Mouse (Mus musculus): ENCODE results near the gene Slc12a6. TPM values are rescaled to one million over a fixed set of nuclear protein-coding genes. Genes with fewer than 3 reads are reported as not detected.

The Slc12a6 gene
- polyA plus RNA-seq, 1 experiment from 2014 or later = 11.9 TPM

- H3K4me2 ChIP-seq = no peak overlapping the region
- no peaks in the 10 kb centered on the region for H3K9me3 ChIP-seq (ENCODE audit: low read depth, low read length)
- 76% methylated on average over 2 of the region's 2 CpGs for whole genome bisulfite sequencing
- H3K4me1 ChIP-seq (ENCODE audit: insufficient read depth) = no peaks in the 10 kb centered on the region
- H3K27ac ChIP-seq (ENCODE audit: low read depth) = no peak overlapping the region
- no peak for TF ChIP-seq CTCF (IDR thresholded peaks at IDR 0.05; ENCODE audit: low read depth)
- DNase-seq (no peak), ATAC-seq (ENCODE audit: insufficient read depth) (no peak)
- no peaks in the 10 kb centered on the region for H3K36me3 ChIP-seq (ENCODE audit: insufficient read depth)
- H3K9ac ChIP-seq = no peak overlapping the region
- no peak overlapping the region for H3K4me3 ChIP-seq (ENCODE audit: low read depth, low read length)
- no peaks in the 10 kb centered on the region for H3K27me3 ChIP-seq (ENCODE audit: insufficient read depth, low read length)
These were observed 27.2 kb downstream of the Slc12a6 start for GRCm38 (mm10) chr2:112292823-112293222.

GRCm38 (mm10) chr2:112296211-112296610 lies 30.6 kb downstream of the Slc12a6 start:
- Histone ChIP-seq H3K4me3 (ENCODE audit: low read depth, low read length) (no peak overlapping the region), H3K4me1 (ENCODE audit: insufficient read depth) (no peaks in the 10 kb centered on the region), H3K4me2 (no peak overlapping the region), H3K27me3 (ENCODE audit: insufficient read depth, low read length) (no peaks in the 10 kb centered on the region), H3K27ac (ENCODE audit: low read depth) (no peak overlapping the region), H3K9ac (no peak overlapping the region), H3K36me3 (ENCODE audit: insufficient read depth) (no peaks in the 10 kb centered on the region), H3K9me3 (ENCODE audit: low read depth, low read length) (no peaks in the 10 kb centered on the region)
- WGBS = 81% methylated on average over 3 of the region's 3 CpGs
- no peak for TF ChIP-seq CTCF (IDR thresholded peaks at IDR 0.05; ENCODE audit: low read depth)
- ATAC-seq (ENCODE audit: insufficient read depth) (no peak), DNase-seq (no peak)

GRCm38 (mm10) chr2:112298221-112298620 lies 32.6 kb downstream of the Slc12a6 start:
- Histone ChIP-seq H3K27ac (ENCODE audit: low read depth) (no peak overlapping the region), H3K4me3 (ENCODE audit: low read depth, low read length) (no peak overlapping the region), H3K9me3 (ENCODE audit: low read depth, low read length) (no peaks in the 10 kb centered on the region), H3K9ac (no peak overlapping the region), H3K4me2 (no peak overlapping the region), H3K27me3 (ENCODE audit: insufficient read depth, low read length) (no peaks in the 10 kb centered on the region), H3K4me1 (ENCODE audit: insufficient read depth) (no peaks in the 10 kb centered on the region), H3K36me3 (ENCODE audit: insufficient read depth) (no peaks in the 10 kb centered on the region)
- 89% methylated on average over 4 of the region's 4 CpGs for WGBS
- DNase-seq (no peak), ATAC-seq (ENCODE audit: insufficient read depth) (no peak)
- no peak for TF ChIP-seq CTCF (IDR thresholded peaks at IDR 0.05; ENCODE audit: low read depth)

GRCm38 (mm10) chr2:112308671-112309070 lies 43.0 kb downstream of the Slc12a6 start:
- no peak for TF ChIP-seq CTCF (IDR thresholded peaks at IDR 0.05; ENCODE audit: low read depth)
- no peak for DNase-seq
- Histone ChIP-seq H3K27me3 (ENCODE audit: insufficient read depth, low read length) (no peaks in the 10 kb centered on the region), H3K9ac (no peak overlapping the region), H3K9me3 (ENCODE audit: low read depth, low read length) (no peaks in the 10 kb centered on the region), H3K4me2 (no peak overlapping the region), H3K27ac (ENCODE audit: low read depth) (no peak overlapping the region), H3K4me1 (ENCODE audit: insufficient read depth) (no peaks in the 10 kb centered on the region), H3K36me3 (ENCODE audit: insufficient read depth) (no peaks in the 10 kb centered on the region), H3K4me3 (ENCODE audit: low read depth, low read length) (no peak overlapping the region)
- no peak for ATAC-seq (ENCODE audit: insufficient read depth)
- 81% methylated on average over 3 of the region's 3 CpGs for WGBS

GRCm38 (mm10) chr2:112309161-112309600 lies 43.6 kb downstream of the Slc12a6 start:
- Histone ChIP-seq H3K27ac (ENCODE audit: low read depth) (no peak overlapping the region), H3K27me3 (ENCODE audit: insufficient read depth, low read length) (no peaks in the 10 kb centered on the region), H3K4me3 (ENCODE audit: low read depth, low read length) (no peak overlapping the region), H3K9ac (no peak overlapping the region), H3K9me3 (ENCODE audit: low read depth, low read length) (no peaks in the 10 kb centered on the region), H3K36me3 (ENCODE audit: insufficient read depth) (no peaks in the 10 kb centered on the region), H3K4me2 (no peak overlapping the region), H3K4me1 (ENCODE audit: insufficient read depth) (no peaks in the 10 kb centered on the region)
- peak; percentile 52; the same call in 1 of the 2 replicates for ATAC-seq (ENCODE audit: insufficient read depth)
- DNase-seq = peak; percentile 49
- no peak for TF ChIP-seq CTCF (IDR thresholded peaks at IDR 0.05; ENCODE audit: low read depth)
- 40% methylated on average over 10 of the region's 10 CpGs for WGBS

- WGBS = 88% methylated on average over 7 of the region's 7 CpGs
- no peaks in the 10 kb centered on the region for H3K27me3 ChIP-seq (ENCODE audit: insufficient read depth, low read length)
- ATAC-seq (ENCODE audit: insufficient read depth) (no peak), DNase-seq (no peak)
- no peak for TF ChIP-seq CTCF (IDR thresholded peaks at IDR 0.05; ENCODE audit: low read depth)
- no peak overlapping the region for H3K27ac ChIP-seq (ENCODE audit: low read depth)
- no peaks in the 10 kb centered on the region for H3K36me3 ChIP-seq (ENCODE audit: insufficient read depth)
- H3K4me2 ChIP-seq = no peak overlapping the region
- no peak overlapping the region for H3K9ac ChIP-seq
- H3K4me1 ChIP-seq (ENCODE audit: insufficient read depth) = no peaks in the 10 kb centered on the region
- H3K4me3 ChIP-seq (ENCODE audit: low read depth, low read length) = no peak overlapping the region
- no peaks in the 10 kb centered on the region for H3K9me3 ChIP-seq (ENCODE audit: low read depth, low read length)
These were observed 50.0 kb downstream of the Slc12a6 start for GRCm38 (mm10) chr2:112315638-112316037.

- WGBS = 85% methylated on average over 2 of the region's 2 CpGs
- no peak overlapping the region for H3K27ac ChIP-seq (ENCODE audit: low read depth)
These were observed 52.6 kb downstream of the Slc12a6 start for GRCm38 (mm10) chr2:112318227-112318626.

GRCm38 (mm10) chr2:112318905-112319304 lies 53.3 kb downstream of the Slc12a6 start:
- Histone ChIP-seq H3K4me1 (ENCODE audit: insufficient read depth) (no peaks in the 10 kb centered on the region), H3K4me2 (no peak overlapping the region), H3K27me3 (ENCODE audit: insufficient read depth, low read length) (no peaks in the 10 kb centered on the region), H3K27ac (ENCODE audit: low read depth) (no peak overlapping the region), H3K4me3 (ENCODE audit: low read depth, low read length) (no peak overlapping the region), H3K36me3 (ENCODE audit: insufficient read depth) (no peaks in the 10 kb centered on the region), H3K9me3 (ENCODE audit: low read depth, low read length) (no peaks in the 10 kb centered on the region), H3K9ac (no peak overlapping the region)
- no peak for TF ChIP-seq CTCF (IDR thresholded peaks at IDR 0.05; ENCODE audit: low read depth)
- DNase-seq (no peak), ATAC-seq (ENCODE audit: insufficient read depth) (no peak)
- WGBS = 74% methylated on average over 7 of the region's 7 CpGs

More at GRCm38 (mm10) chr2:112318227-112318626, 52.6 kb downstream of the Slc12a6 start:
- no peak overlapping the region for H3K9ac ChIP-seq
- DNase-seq = no peak
- no peak overlapping the region for H3K4me2 ChIP-seq
- H3K9me3 ChIP-seq (ENCODE audit: low read depth, low read length) = no peaks in the 10 kb centered on the region
- no peak for TF ChIP-seq CTCF (IDR thresholded peaks at IDR 0.05; ENCODE audit: low read depth)
- H3K36me3 ChIP-seq (ENCODE audit: insufficient read depth) = no peaks in the 10 kb centered on the region
- H3K4me3 ChIP-seq (ENCODE audit: low read depth, low read length) = no peak overlapping the region
- H3K27me3 ChIP-seq (ENCODE audit: insufficient read depth, low read length) = no peaks in the 10 kb centered on the region
- H3K4me1 ChIP-seq (ENCODE audit: insufficient read depth) = no peaks in the 10 kb centered on the region
- no peak for ATAC-seq (ENCODE audit: insufficient read depth)
